In the genomic region with DNA sequence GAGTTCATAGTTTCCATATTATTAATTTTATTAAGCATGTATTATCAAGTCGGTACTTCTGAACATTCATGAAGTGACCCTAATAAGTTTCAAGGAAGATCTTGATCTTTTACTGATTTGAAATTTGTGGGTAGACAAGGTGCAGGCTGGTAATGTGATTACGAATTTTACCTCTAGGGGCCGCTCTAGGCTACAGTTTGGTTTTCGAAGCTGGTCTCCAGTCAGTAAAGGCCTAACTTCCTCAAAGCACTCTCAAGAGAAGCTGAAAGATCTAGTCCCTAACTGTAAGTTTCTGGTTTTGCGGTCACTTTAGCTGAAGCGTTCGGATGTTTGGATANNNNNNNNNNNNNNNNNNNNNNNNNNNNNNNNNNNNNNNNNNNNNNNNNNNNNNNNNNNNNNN, we compare ENCODE assay signal across 10 mouse cellular contexts.
A peak's percentile ranks its signal among the peaks of the same experiment; 100 is the strongest.
DNase-seq lines count a peak whose midpoint lies in the region; ATAC-seq lines count a peak whose summit lies in the region.
"Had no signal": no experiment of that assay in that cellular context is flagged by ENCODE, and none has a peak within 500 bp of the region (broad histone marks: within the 10 kb centered on the region; RNA-seq: fewer than 3 reads in every experiment).

No protein-coding gene starts in this region.

- no peak overlapping the region for H3K4me2 ChIP-seq in neural tube, embryonic 14.5 days (ENCODE audit: low read depth, low read length)

- no peak overlapping the region for H3K4me3 ChIP-seq in neural tube, embryonic 14.5 days (ENCODE audit: low read depth, low read length)
- H3K4me3 ChIP-seq: erythroblast, embryonic 14.5 days; myocyte had no signal

- intact Hi-C loops in left cerebral cortex, postnatal 14 days (cut with DNase I): loop anchor here (10.0 kb wide), 1 partner anchor 250 kb away; no protein-coding TSS in a partner anchor

- H3K9me3 ChIP-seq in neural tube, embryonic 14.5 days (ENCODE audit: control insufficient read depth, low read length): no peaks in the 10 kb centered on the region

- peaks cover 3% of the 10 kb centered on the region; the same call in 1 of the 2 replicates for H3K4me1 ChIP-seq in neural tube, embryonic 14.5 days (ENCODE audit: control insufficient read depth, insufficient read depth, low read length)

- no peaks in the 10 kb centered on the region for H3K36me3 ChIP-seq in neural tube, embryonic 14.5 days (ENCODE audit: control insufficient read depth, insufficient read depth, low read length)

- no peak overlapping the region for H3K9ac ChIP-seq in neural tube, embryonic 14.5 days (replicated peaks; ENCODE audit: low read depth, low read length)

- peak; percentile 66; the same call in 1 of the 2 replicates for ATAC-seq in neural tube, embryonic 14.5 days (ENCODE audit: low read depth)

- H3K27me3 ChIP-seq in neural tube, embryonic 14.5 days (ENCODE audit: control insufficient read depth, insufficient read depth, low read length): no peaks in the 10 kb centered on the region

- WGBS in neural tube, embryonic 14.5 days: 26% methylated on average over 7 of the region's 7 CpGs

- peak; percentile 64 for DNase-seq in ovary, postnatal 14 days (ENCODE audit: low spot score)
- no peak for DNase-seq in ovary, adult 18-20 months (ENCODE audit: low spot score)
- peak; percentile 11 to 33 for DNase-seq in adrenal gland, adult 18-20 months (ENCODE audit: low spot score in 2 of 2)
- peak; percentile 81 for DNase-seq in embryo, embryonic 10.5 days (ENCODE audit: low spot score)
- peak; percentile 65 for DNase-seq in heart, postnatal 4 days
- peak; percentile 67 to 82 for DNase-seq in left cerebral cortex, postnatal 14 days (ENCODE audit: low spot score in 2 of 2)
- DNase-seq in natural killer cell, adult 2 months (ENCODE audit: low spot score in 2 of 2): no peak

- H3K27ac ChIP-seq in neural tube, embryonic 14.5 days (ENCODE audit: low read depth, low read length): no peak overlapping the region

Comparison
In these comparisons a context has a peak if more than half of its experiments do, and no peak if none do; other contexts are left out.
1. DNase-seq: peak in ovary, postnatal 14 days (single experiment), adrenal gland, adult 18-20 months (2 of 2), embryo, embryonic 10.5 days (single experiment), heart, postnatal 4 days (single experiment) and left cerebral cortex, postnatal 14 days (2 of 2); none in ovary, adult 18-20 months (single experiment) and natural killer cell, adult 2 months (0 of 2).